Mouse (Mus musculus) layer of hippocampus, postnatal 36 days (tissue): ENCODE measurements around the gene Rpl11. TPM values are rescaled to one million over a fixed set of nuclear protein-coding genes. Genes with fewer than 3 reads are reported as not detected.
A peak's percentile ranks its signal among the peaks of the same experiment; 100 is the strongest.
"Not testable (repeated sequence)": the region's sequence is repeated elsewhere in the genome, so short reads cannot be mapped to it uniquely, and the experiment has no call there.

Experiments
- DNase-seq, 2 experiments: peaks; one replicate each; pipeline ENCODE4 v3.0.0; 2022
- total RNA-seq, 2 experiments: library from RNA; stranded (reverse); gene quantifications; 2 replicates each; pipeline ENCODE4 v1.2.3; 2021

Rpl11 gene
- total RNA-seq = 100 to 1,000 TPM; 284 to 295 TPM

- peak; percentile 90 to 92 for DNase-seq
Observed at GRCm38 (mm10) chr4:136053247-136053596, at the start of gene Rpl11. Rpl11 (minus strand) TSS chr4:136053428.

GRCm38 (mm10) chr4:136101753-136102152 is 48.5 kb upstream of the Rpl11 start:
- DNase-seq = not testable (repeated sequence)

DNA sequence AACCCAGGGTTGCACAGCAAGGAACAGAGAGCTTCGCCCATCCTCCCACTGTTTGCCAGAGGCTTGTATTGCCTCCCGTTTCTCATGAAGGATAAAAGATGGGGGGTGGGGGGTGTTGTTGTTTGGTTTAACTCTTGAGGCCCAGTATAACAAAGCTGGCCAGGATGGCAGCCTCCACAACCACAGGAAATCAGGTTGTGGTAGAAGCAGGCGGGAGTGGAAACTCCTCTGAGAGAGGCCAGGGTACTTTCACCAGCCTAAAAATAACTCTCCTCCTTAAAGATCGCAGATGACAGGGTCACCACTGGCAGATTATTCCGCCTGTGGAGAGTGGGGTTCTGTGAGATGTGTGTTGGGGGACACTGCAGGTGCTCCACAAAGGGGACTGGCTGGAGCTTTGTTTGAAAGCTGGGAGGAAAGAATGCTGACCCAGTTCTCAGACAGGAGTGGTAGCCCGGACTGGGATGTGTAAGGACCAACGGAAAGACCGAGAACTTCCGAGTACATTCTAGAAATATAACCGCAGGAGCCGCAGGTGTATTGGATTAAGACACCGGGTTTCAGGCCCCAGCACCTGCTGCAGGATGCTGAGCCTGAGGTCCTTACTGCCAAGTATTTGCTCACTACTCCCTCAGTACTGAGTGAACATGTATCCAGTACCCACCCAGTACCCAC is 47.3 kb upstream of the Rpl11 start:
- DNase-seq = no peak

- no peak for DNase-seq
Observed at GRCm38 (mm10) chr4:136098446-136098845, 45.2 kb upstream of the Rpl11 start.

GRCm38 (mm10) chr4:136096446-136097113 is 43.4 kb upstream of the Rpl11 start:
- DNase-seq = no peak

DNA sequence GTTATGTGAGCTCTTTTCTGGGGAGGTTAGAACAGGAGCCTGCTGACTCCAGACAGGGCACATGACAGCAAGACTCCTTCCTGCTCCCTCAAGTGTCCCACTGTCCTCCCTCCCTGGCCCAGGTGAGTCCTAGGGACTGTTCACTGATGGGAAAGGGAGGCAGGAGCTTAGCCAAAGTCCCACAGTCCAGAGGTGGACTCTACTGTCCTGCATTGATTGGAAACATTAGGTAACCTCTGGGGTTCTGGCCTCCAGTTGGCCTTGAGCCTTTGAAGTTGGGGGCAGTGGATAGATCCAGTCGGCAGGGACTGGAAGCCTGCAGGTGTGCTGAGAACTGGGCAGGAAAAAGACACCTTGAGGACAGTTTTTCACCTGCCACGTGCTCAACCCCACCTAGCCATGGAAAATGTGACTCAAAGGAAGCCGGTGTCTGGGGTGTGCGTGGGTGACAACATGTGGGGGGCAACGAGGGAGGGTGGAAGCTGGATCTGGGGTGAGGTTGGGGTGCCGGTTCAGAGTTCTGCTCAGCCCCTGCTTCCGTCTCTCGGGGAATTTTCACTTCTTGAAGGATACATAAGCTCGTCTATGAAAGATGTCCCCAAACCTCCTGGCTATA is 42.4 kb upstream of the Rpl11 start:
- no peak for DNase-seq

- DNase-seq = peak; percentile 14 to 32
Observed at GRCm38 (mm10) chr4:136094519-136095219, 41.4 kb upstream of the Rpl11 start.

DNA sequence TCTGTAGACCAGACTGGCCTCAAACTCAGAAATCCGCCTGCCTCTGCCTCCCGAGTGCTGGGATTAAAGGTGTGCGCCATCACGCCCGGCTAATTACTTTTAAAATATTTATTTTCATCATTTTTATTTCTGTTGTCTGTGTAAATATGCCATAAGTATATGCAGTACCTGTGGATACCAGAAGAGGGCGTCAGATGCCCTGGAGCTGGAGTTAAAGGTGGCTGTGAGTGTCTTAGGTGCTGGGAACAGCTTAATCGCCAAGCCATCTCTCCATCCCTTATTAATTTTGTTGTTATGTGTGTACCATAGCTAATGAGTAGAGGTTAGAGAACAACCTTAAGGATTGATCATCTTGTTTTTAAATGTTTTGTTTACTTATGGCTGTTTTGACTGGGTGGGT is 39.3 kb upstream of the Rpl11 start:
- no peak for DNase-seq

DNA sequence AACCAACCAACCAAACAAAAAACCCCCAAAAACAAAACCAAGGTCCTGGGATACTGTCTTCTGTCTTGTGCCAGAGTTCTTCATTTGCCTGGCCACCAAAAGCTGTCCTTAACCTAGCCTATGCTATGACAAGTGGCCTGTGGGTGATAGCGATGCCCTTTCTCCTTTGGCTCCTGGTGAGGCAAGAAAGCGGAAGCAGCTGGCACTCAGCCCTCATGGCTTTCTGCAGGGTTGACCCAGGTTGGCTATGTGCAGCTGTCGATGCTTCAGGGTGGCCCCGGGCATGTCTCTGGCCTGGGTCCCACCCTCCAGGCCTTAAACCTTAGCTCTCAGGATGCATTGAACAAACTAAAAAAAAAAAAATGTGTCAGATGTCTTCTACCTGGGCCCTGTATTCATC is 38.1 kb upstream of the Rpl11 start:
- no peak for DNase-seq

- DNase-seq = no peak
Observed at GRCm38 (mm10) chr4:136089748-136090583, 36.7 kb upstream of the Rpl11 start.

DNA sequence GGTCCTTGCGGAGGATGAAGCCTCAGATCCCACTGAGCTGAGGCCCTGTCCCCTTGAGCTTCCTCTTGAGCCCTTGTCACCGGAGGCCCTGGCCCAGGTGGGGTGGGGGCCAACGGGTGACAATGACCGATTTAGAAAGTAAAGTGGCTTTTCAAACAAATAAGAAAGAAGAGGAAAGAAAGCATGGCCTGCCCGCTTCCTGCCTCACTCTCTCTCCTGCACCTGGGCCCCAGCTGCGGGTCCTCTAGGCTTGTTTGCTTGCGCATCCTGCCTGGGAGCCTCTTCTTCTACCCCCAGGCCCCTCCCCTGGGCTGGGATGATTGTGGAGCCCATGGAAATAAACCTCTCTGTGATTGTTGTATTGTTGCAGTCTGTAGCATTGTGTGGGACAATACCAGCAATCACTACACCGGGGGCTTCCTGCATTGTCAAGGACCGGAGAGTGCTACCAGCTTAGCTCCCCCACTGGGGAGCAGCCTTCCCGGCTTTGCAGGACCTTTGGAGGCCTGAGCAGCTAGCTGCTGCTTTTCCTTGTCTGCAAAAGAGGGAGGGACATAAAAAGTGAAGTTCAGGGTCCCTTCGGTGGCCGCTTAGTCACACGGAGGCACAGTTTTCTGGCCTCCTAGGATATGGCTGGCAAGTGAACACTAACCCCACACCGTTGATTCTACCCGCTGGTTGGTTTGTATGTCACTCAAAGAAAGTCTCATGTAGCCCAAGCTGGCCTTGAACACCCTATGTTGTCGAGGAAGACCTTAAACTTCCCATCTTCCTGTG is 35.9 kb upstream of the Rpl11 start:
- no peak for DNase-seq

DNA sequence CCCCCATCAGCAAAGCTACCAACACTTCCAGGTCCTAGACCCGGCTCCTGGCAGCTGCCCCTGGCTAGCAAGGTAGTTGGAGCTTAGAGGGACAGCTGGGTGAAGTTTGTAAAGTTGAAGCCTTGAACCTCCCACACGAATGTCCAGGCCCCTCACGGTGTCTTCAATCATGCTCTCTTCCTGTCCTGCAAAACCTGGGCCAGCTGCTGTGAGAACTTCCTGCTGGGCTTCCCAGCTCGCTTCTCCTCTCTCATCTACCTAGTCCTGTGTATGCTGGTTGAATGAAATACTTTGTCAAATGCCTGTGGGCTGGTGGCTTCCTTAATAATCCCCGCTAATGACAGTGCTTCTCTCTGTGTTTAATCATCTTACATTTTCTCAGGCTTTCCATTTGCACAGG is 35.1 kb upstream of the Rpl11 start:
- no peak for DNase-seq

- DNase-seq = no peak
Observed at GRCm38 (mm10) chr4:136087261-136087660, 34.0 kb upstream of the Rpl11 start.

DNA sequence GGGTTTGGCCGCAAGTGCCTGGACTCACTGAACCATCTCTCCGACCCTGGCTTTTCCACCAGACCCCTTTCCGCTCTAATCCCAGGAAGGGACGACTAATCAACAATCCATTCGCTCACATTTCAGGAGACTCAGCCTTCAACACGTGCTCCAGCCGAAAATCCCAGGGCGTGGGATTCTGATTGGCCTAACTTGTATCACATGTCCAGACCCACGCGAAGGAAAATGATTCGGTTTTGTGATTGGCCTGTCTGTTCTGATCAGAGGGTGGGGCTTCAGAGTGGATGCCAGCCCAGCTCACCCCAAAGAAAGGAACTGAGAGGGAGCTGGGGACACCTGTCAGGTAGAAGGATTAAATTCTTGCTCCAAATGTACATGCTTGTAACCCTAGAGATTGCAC is 31.6 kb upstream of the Rpl11 start:
- no peak for DNase-seq

DNA sequence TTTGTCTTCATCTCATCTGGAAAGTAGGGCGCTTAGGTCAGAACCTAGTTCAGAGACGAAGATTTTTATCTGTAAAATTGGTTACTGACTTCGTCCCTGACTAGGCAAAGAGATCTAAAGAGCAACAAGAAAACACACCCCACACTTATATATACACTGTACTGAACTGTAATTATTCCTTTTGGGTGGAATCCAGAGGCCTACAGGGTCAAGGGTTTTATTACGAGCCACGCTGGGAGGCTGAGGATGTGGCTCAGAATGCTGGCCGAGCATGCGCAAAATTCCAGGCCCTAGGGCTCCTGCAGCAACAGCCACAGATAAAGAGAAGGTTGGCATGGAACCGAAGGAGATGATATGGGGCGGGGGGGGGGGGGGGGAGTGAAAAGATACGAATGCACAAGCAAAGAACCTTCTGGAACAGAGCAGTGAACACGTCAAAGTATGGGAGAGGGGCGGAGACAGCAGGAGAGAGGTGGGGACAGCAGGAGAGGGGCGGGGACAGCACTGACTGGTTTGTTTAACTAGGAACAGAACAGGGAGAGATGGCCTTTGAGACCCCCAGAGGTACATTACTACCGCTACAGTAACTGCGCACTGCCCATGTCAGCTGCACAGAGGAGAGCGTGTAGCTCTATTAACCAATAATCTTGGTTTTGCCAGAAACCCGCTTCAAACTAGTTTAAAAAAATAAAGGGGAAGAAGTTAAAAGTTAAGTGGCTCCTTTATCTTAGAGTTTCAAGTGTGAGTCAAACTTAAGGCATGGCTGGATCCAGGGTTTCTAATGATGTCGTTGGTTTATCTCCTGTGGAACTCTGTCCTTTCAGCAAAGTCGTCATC is 30.3 kb upstream of the Rpl11 start:
- DNase-seq = no peak

DNA sequence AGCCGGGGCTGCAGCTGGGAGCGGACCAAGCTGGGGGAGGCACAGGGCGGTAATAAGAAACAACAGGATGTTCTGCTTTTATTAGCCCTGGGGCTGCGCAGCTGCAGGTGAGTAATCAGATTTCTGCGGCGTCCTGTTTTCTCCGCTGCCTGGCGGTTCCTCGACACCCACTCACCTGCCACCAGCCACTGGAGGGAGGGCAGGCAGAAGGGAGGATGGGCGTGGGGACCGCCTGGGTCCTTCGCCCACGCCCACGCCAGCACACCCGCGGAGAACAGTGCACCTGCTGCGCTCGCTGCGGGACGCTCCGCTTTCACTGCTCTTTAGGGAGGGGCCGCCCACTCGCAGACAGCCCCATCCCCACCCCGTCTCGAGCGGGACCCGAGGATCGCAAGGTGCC is 28.5 kb upstream of the Rpl11 start:
- DNase-seq = no peak

- DNase-seq = no peak
Observed at GRCm38 (mm10) chr4:136078649-136079048, 25.4 kb upstream of the Rpl11 start.

DNA sequence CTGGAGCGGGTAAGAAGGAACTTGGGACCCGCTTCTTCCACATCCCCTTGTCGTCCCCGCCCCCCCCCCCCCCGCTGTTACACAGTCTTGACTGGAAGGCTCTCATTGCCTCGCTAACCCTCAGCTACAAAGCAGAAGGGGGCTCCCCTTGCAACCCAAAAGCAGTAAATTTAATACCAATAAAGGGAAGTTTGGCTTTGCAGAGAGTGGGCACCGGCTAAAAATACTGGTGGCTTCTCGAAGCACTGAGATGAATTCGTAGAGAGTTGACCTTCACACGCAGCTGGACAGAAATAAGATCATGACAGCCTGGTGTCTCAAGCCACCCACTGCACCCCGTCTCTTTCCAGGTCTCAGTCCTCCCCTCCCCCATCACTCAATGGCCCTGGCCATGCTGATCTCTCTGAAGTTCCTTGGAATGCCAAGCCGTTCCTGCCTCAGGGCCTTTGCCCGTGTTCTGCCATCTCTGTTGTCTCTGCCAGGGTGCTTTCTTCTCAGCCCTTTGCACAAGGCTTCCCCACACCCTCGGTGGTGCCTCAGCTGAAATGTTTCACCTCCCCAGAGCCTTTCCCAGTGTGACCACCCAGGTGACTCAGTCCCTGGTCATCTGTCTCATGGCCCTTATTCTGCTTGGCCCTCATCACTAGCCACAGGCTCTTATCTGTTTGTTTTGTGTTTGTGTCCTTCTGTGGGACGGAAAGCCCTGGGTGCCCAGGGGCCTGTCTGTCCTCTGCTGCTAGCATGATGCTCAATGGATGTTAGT is 23.7 kb upstream of the Rpl11 start:
- no peak for DNase-seq

DNA sequence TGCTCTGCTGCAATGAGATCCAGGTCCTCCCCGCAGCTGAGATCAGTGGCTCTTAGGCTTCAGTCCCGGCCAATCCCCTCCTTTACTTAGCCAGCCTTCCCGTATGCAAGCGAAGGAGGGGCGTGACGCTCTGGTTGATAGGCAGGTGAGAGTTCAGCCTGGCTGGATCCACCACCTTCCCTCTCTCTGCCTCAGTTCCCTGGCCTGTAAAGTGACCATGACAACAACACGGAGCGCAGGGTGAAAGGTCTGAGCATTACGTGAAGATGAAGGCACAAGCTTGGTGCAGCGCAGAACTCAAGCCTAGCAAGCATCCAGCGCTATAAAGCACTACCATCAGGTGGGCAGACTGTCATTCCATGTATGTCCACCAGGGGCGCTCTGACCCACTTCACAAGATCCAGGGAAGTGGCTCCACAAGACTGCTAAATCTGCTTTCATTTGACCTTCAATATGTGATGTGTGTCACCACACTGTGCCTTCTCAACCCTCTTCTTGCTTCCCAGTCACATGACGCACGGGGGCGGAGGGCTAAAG is 18.0 kb upstream of the Rpl11 start:
- DNase-seq = peak; percentile 55 to 64

DNA sequence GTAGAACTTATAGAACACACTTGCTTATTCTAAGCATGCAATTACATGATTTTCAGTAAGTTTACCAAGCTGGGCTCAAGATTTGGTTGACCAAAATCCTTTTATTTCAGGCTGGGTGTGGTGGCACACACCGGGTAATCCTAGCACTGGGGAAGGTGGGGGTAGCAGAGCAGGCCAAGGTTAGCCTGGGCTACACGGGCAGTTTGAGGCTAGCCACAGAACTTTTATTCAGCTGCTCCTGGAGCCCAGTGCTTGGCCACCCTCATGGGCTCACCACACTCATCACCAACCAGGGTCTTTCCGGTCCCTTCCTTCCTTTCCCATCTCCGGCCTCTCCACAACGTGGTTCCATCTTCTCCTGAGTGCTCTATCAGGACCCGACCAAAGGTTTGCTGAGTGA is 17.4 kb upstream of the Rpl11 start:
- DNase-seq = no peak
